9 mouse cellular contexts compared by ENCODE assay signal in the genomic region with DNA sequence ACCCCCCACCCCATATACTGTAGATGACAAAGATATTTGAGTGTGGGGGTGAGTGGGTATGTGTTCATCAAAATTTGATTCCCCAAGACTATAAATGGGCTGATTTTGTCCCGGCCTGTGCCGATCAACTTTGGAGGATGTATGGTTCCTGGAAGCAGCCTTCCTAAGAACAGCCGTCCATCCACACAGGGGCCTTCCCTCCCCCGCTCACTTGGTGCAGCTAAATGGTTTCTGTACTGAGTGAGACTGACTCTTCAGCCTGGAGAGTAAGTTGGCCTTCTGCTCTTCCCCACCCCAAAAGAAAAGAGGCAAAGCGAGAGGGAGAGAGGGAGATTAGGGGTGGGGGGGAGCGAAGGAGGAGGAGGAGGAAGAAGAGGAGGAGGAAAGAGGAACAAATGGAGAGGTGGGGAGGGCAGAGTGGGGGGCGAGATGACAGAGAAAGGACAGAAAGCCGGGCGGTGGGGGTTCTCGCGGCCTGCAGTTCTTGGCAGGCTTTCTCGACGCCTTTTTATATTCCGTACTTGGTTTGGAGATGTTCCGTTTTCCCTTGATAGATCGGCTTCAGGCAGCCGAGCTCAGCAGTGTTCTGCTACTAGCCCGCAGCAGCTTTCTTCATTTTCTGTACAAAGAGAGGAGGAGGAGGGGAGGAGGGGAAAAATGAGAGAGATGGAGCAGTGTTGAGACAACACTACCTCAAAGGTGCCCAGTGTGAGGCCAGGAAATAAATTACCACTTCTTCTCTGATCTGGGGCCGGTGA. TPM values are rescaled to one million over a fixed set of nuclear protein-coding genes. Genes with fewer than 3 reads are reported as not detected.
DNase-seq lines count a peak whose midpoint lies in the region; ATAC-seq and TF ChIP-seq lines count a peak whose summit lies in the region.
"Had no signal": no experiment of that assay in that cellular context is flagged by ENCODE, and none has a peak within 500 bp of the region (broad histone marks: within the 10 kb centered on the region; RNA-seq: fewer than 3 reads in every experiment).

No protein-coding gene starts in this region.

- TF ChIP-seq CTCF in stomach, postnatal 0 days (IDR thresholded peaks at IDR 0.05; ENCODE audit: low read depth), result no peak

- H3K9ac ChIP-seq in forebrain, embryonic 16.5 days (replicated peaks; ENCODE audit: low read depth, low read length), result peak overlapping the region; percentile 45
- H3K9ac ChIP-seq in limb, embryonic 15.5 days, result no peak overlapping the region
- H3K9ac ChIP-seq in stomach, postnatal 0 days (ENCODE audit: low read length), result no peak overlapping the region
- H3K9ac ChIP-seq: heart, embryonic 15.5 days had no signal

- peaks cover 27% of the 10 kb centered on the region for H3K4me1 ChIP-seq in forebrain, embryonic 16.5 days (replicated peaks; ENCODE audit: control insufficient read depth, insufficient read depth, low read length)
- H3K4me1 ChIP-seq in limb, embryonic 15.5 days, result peaks cover 54% of the 10 kb centered on the region
- no peaks in the 10 kb centered on the region for H3K4me1 ChIP-seq in stomach, postnatal 0 days (replicated peaks; ENCODE audit: control insufficient read depth, insufficient read depth)

- H3K27ac ChIP-seq in forebrain, embryonic 16.5 days (ENCODE audit: low read length), result peak overlapping the region; percentile 54
- peak overlapping the region; percentile 47; the same call in 1 of the 2 replicates for H3K27ac ChIP-seq in limb, embryonic 15.5 days
- H3K27ac ChIP-seq in stomach, postnatal 0 days (replicated peaks), result peak overlapping the region; percentile 31; the same call in 1 of the 2 replicates
- H3K27ac ChIP-seq: heart, embryonic 15.5 days had no signal

- 13% methylated on average over 19 of the region's 19 CpGs for WGBS in forebrain, embryonic 16.5 days
- 50% methylated on average over 19 of the region's 19 CpGs for WGBS in limb, embryonic 15.5 days
- 58% methylated on average over 19 of the region's 19 CpGs for WGBS in stomach, postnatal 0 days

- 0 out of 2 replicates have a peak, but pooled peaks have one; percentile 32 for ATAC-seq in forebrain, embryonic 16.5 days
- no peak for ATAC-seq in limb, embryonic 15.5 days (ENCODE audit: insufficient number of reproducible peaks, low FRiP score, low TSS enrichment, low read depth)
- ATAC-seq in stomach, postnatal 0 days (ENCODE audit: low FRiP score, low TSS enrichment), result no peak
- no peak for ATAC-seq in cerebellum, adult (ENCODE audit: insufficient number of reproducible peaks, low FRiP score, low TSS enrichment)

- peak; percentile 66 for DNase-seq in right cerebral cortex, adult 18-20 months
- no peak for DNase-seq in right cerebral cortex, postnatal 14 days
- no peak for DNase-seq in stomach, postnatal 0 days (ENCODE audit: low spot score)
- no peak for DNase-seq in T-cell, adult 2 months (ENCODE audit: low spot score)
- DNase-seq: cerebellum, adult 9-10 months had no signal

- no peaks in the 10 kb centered on the region for H3K27me3 ChIP-seq in forebrain, embryonic 16.5 days (replicated peaks; ENCODE audit: control insufficient read depth, insufficient read depth, low read length)
- no peaks in the 10 kb centered on the region for H3K27me3 ChIP-seq in limb, embryonic 15.5 days
- H3K27me3 ChIP-seq in stomach, postnatal 0 days (ENCODE audit: control insufficient read depth, insufficient read depth, low read length), result no peaks in the 10 kb centered on the region
- H3K27me3 ChIP-seq: heart, embryonic 15.5 days had no signal

- H3K36me3 ChIP-seq in forebrain, embryonic 16.5 days (ENCODE audit: control insufficient read depth, insufficient read depth), result peaks cover 28% of the 10 kb centered on the region
- peaks cover 78% of the 10 kb centered on the region for H3K36me3 ChIP-seq in limb, embryonic 15.5 days
- peaks cover 27% of the 10 kb centered on the region for H3K36me3 ChIP-seq in stomach, postnatal 0 days (ENCODE audit: control insufficient read depth, insufficient read depth, low read length)

- 0 out of 2 replicates have a peak overlapping the region, but pooled peaks have one; percentile 2 for H3K4me3 ChIP-seq in forebrain, embryonic 16.5 days (replicated peaks; ENCODE audit: low read length)
- no peak overlapping the region for H3K4me3 ChIP-seq in limb, embryonic 15.5 days
- no peak overlapping the region for H3K4me3 ChIP-seq in stomach, postnatal 0 days (ENCODE audit: low read depth, low read length)
- H3K4me3 ChIP-seq: heart, embryonic 15.5 days had no signal

- H3K4me2 ChIP-seq in forebrain, embryonic 16.5 days (ENCODE audit: low read length), result peak overlapping the region; percentile 34; the same call in 1 of the 2 replicates
- H3K4me2 ChIP-seq in limb, embryonic 15.5 days, result no peak overlapping the region
- no peak overlapping the region for H3K4me2 ChIP-seq in stomach, postnatal 0 days (replicated peaks; ENCODE audit: low read depth)
- H3K4me2 ChIP-seq: heart, embryonic 15.5 days had no signal

- no peak for TF ChIP-seq EP300 in stomach, postnatal 0 days (optimal IDR thresholded peaks at IDR 0.05)

- H3K9me3 ChIP-seq in forebrain, embryonic 16.5 days (ENCODE audit: control insufficient read depth, low read length), result no peaks in the 10 kb centered on the region
- no peaks in the 10 kb centered on the region for H3K9me3 ChIP-seq in limb, embryonic 15.5 days
- H3K9me3 ChIP-seq in stomach, postnatal 0 days (ENCODE audit: control insufficient read depth, low read length), result no peaks in the 10 kb centered on the region
- H3K9me3 ChIP-seq: heart, embryonic 15.5 days had no signal

RNA-seq across cellular contexts. Expression of gene Axin2, which starts 20.7 kb away (rescaled TPM):
- polyA plus RNA-seq in forebrain, embryonic 16.5 days (2015; fragmentation: Nextera tagmentation; extraction: Ambion mirVana), result 5.9 and 8.4 TPM in 2 replicates
- 15.8 and 20.3 TPM in 2 replicates for polyA plus RNA-seq in limb, embryonic 15.5 days (2015; fragmentation: Nextera tagmentation; extraction: Ambion mirVana)
- polyA plus RNA-seq in stomach, postnatal 0 days (2015; fragmentation: Nextera tagmentation; extraction: Ambion mirVana), result 2.6 and 2.7 TPM in 2 replicates
